Mouse (Mus musculus) limb, embryonic 15.5 days (tissue): Measurements from ENCODE around the gene Dtymk. TPM values are rescaled to one million over a fixed set of nuclear protein-coding genes. Genes with fewer than 3 reads are reported as not detected.
A peak's percentile ranks its signal among the peaks of the same experiment; 100 is the strongest.

Experiments used
- ATAC-seq: fragments of 200-750 bp; cut with Nextera tagmentation; 2 replicates; pipeline ENCODE4 v1.8.0; 2017; ENCODE audit warnings: low read depth, moderate TSS enrichment; ENCODE audit not compliant: insufficient number of reproducible peaks, low FRiP score, low TSS enrichment
- H3K27ac ChIP-seq: fragments of 300-500 bp; sonication (generic); 2 replicates; pipeline ENCODE4 v1.5.1; 2015; ENCODE audit warnings: moderate library complexity, mild to moderate bottlenecking, inconsistent platforms
- H3K27me3 ChIP-seq: fragments of 300-500 bp; sonication (generic); 2 replicates; pipeline ENCODE4 v1.6.1; 2015; ENCODE audit warnings: inconsistent platforms
- H3K36me3 ChIP-seq: fragments of 300-500 bp; sonication (generic); 2 replicates; pipeline ENCODE4 v1.6.1; 2015; ENCODE audit warnings: inconsistent platforms
- H3K4me1 ChIP-seq: fragments of 300-500 bp; sonication (generic); 2 replicates; pipeline ENCODE4 v1.6.1; 2015; ENCODE audit warnings: inconsistent platforms
- H3K4me2 ChIP-seq: fragments of 300-500 bp; sonication (generic); 2 replicates; pipeline ENCODE4 v1.6.1; 2015; ENCODE audit warnings: mild to moderate bottlenecking, inconsistent platforms
- H3K4me3 ChIP-seq: fragments of 300-500 bp; sonication (generic); 2 replicates; pipeline ENCODE4 v1.5.1; 2015; ENCODE audit warnings: mild to moderate bottlenecking, inconsistent platforms
- H3K9ac ChIP-seq: fragments of 300-500 bp; sonication (generic); 2 replicates; pipeline ENCODE4 v1.6.1; 2015; ENCODE audit warnings: inconsistent platforms
- H3K9me3 ChIP-seq: fragments of 300-500 bp; sonication (generic); 2 replicates; pipeline ENCODE4 v1.6.1; 2016; ENCODE audit warnings: inconsistent platforms
- WGBS: fragments of 180-500 bp; shearing (Covaris S2); methylation state at CpG from one replicate; pipeline ENCODE4 v1.1.7; 2015; 5-methylcytosine and 5-hydroxymethylcytosine counted together
- polyA plus RNA-seq: library from polyadenylated mRNA; unstranded; fragments of >200 nt; fragmentation: Nextera tagmentation; extraction: Ambion mirVana; gene quantifications from 2 replicates; pipeline ENCODE4 v1.2.1, GENCODE M21; 2015

Gene Dtymk
- polyA plus RNA-seq, 1 experiment from 2014 or later, result 206 TPM

DNA sequence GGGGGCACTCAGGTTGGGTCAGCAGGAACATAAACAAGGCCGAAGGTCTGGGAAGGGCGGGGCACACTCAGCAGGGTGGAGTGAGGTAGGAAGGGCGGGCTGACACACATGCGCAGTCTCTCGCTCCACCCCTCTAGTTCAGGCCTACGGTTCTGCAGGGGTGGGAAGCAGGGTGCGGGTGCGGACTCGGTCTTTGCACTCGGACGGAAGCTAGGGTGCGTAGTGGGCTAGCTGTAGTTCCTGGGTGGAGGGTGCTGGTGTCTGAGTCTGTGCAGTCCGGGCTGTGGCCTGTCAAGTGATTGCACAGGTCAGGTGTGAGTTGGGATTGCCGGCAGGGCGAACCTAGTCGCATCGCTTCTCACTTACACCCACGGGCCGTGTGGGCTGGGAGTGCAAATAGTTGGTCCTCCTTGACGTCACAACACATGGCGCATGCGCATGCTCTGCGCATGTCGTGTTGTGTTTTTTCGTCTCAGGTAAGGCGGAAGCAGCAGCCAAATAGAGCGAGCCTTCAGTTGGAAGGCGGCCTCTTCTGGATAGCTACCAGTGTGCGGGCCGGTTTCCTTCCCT is 23.5 kb upstream of the Dtymk start:
- Histone ChIP-seq H3K9me3 (no peaks in the 10 kb centered on the region), H3K4me2 (peak overlapping the region; percentile 75), H3K27me3 (no peaks in the 10 kb centered on the region), H3K36me3 (peaks cover 23% of the 10 kb centered on the region), H3K4me3 (peak overlapping the region; percentile 65), H3K27ac (peak overlapping the region; percentile 98), H3K4me1 (peaks cover 14% of the 10 kb centered on the region), H3K9ac (peak overlapping the region; percentile 65)
- peak; percentile 97 for ATAC-seq
- under 1% methylated on average over 30 of the region's 30 CpGs for WGBS

- Histone ChIP-seq H3K4me2 (peak within 1 kb of the TSS; percentile 75), H3K4me1 (peaks cover 14% of the 10 kb centered on the region), H3K9me3 (no peaks in the 10 kb centered on the region), H3K36me3 (peaks cover 24% of the 10 kb centered on the region), H3K27me3 (no peaks in the 10 kb centered on the region), H3K9ac (peak within 1 kb of the TSS; percentile 65), H3K27ac (peak within 1 kb of the TSS; percentile 98), H3K4me3 (peak within 1 kb of the TSS; percentile 65)
- WGBS, result 6% methylated on average over 10 of the region's 10 CpGs
- no peak for ATAC-seq
These were observed 22.9 kb upstream of the Dtymk start, which contains the start of gene D2hgdh for GRCm38 (mm10) chr1:93824609-93825008. Gene D2hgdh, plus strand, starts transcription at chr1:93824909.

GRCm38 (mm10) chr1:93823796-93824495 is 22.2 kb upstream of the Dtymk start:
- 72% methylated on average over 3 of the region's 3 CpGs for WGBS
- H3K4me2 ChIP-seq, result peak overlapping the region; percentile 75; the same call in 1 of the 2 replicates
- no peak overlapping the region for H3K4me3 ChIP-seq

GRCm38 (mm10) chr1:93818722-93819121 is 17.0 kb upstream of the Dtymk start:
- Histone ChIP-seq H3K27me3 (no peaks in the 10 kb centered on the region), H3K9ac (no peak overlapping the region), H3K4me3 (no peak overlapping the region), H3K9me3 (no peaks in the 10 kb centered on the region), H3K27ac (no peak overlapping the region), H3K4me1 (no peaks in the 10 kb centered on the region), H3K36me3 (peaks cover 78% of the 10 kb centered on the region), H3K4me2 (no peak overlapping the region)
- ATAC-seq, result no peak
- 87% methylated on average over 7 of the region's 7 CpGs for WGBS

More at GRCm38 (mm10) chr1:93823796-93824495, 22.2 kb upstream of the Dtymk start:
- Histone ChIP-seq H3K36me3 (peaks cover 29% of the 10 kb centered on the region), H3K27me3 (no peaks in the 10 kb centered on the region), H3K9me3 (no peaks in the 10 kb centered on the region), H3K4me1 (peaks cover 14% of the 10 kb centered on the region), H3K27ac (peak overlapping the region; percentile 98; the same call in 1 of the 2 replicates), H3K9ac (no peak overlapping the region)
- no peak for ATAC-seq

GRCm38 (mm10) chr1:93817823-93818532 is 16.2 kb upstream of the Dtymk start:
- Histone ChIP-seq H3K27me3 (no peaks in the 10 kb centered on the region), H3K9me3 (no peaks in the 10 kb centered on the region), H3K9ac (no peak overlapping the region), H3K36me3 (peaks cover 85% of the 10 kb centered on the region), H3K27ac (no peak overlapping the region), H3K4me2 (no peak overlapping the region), H3K4me1 (no peaks in the 10 kb centered on the region), H3K4me3 (no peak overlapping the region)
- 95% methylated on average over 8 of the region's 8 CpGs for WGBS
- no peak for ATAC-seq

- H3K9ac ChIP-seq, result no peak overlapping the region
- peaks cover 85% of the 10 kb centered on the region for H3K36me3 ChIP-seq
- no peak overlapping the region for H3K4me3 ChIP-seq
- H3K27ac ChIP-seq, result no peak overlapping the region
- whole genome bisulfite sequencing, result 91% methylated on average over 8 of the region's 8 CpGs
- H3K27me3 ChIP-seq, result no peaks in the 10 kb centered on the region
- no peak for ATAC-seq
- H3K9me3 ChIP-seq, result no peaks in the 10 kb centered on the region
- H3K4me1 ChIP-seq, result no peaks in the 10 kb centered on the region
- no peak overlapping the region for H3K4me2 ChIP-seq
These were observed 9.8 kb upstream of the Dtymk start for GRCm38 (mm10) chr1:93811495-93812039.

DNA sequence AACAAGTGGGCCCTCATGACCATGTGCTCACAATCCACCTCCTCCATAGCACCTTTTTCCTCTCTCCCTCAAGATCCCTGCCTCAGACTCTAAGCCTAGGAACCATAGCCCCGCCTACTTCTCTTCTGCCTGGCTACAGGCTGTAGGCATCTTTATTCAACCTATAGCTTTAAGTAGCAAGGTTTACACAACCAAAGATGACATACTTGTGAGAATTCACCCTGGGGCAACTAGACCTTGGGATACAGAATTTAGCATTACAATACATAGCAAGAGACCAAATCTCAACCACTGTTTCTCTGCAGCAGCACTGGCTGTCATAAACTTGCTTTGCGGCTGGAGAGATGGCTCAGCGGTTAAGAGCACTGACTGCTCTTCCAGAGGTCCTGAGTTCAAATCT is 8.3 kb upstream of the Dtymk start:
- Histone ChIP-seq H3K4me3 (no peak overlapping the region), H3K4me1 (peaks cover 5% of the 10 kb centered on the region), H3K9ac (no peak overlapping the region), H3K36me3 (peaks cover 78% of the 10 kb centered on the region), H3K4me2 (no peak overlapping the region), H3K27ac (no peak overlapping the region), H3K27me3 (no peaks in the 10 kb centered on the region), H3K9me3 (no peaks in the 10 kb centered on the region)
- ATAC-seq, result no peak
- WGBS, result 93% methylated on average over 3 of the region's 3 CpGs

DNA sequence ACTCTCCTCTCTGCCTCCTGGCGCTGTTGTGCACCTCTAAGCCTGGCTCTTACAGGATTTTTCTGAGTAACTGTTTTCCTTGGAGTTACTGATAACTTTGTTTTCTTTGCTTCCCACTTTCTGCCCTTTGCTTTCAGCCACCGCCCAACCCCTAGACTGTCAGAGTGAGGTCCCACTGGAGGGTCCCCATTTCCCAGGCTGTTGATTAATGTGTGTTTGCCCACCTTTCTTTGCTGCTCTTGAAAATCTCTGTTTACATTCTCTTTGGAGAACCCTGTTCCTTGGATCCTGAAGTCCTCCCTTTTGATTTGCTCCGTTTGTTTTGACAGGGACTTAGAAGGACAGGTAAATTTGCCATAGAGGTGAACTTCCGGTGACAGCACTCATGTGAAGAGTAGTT is 7.1 kb upstream of the Dtymk start:
- H3K9ac ChIP-seq, result no peak overlapping the region
- 97% methylated on average over 4 of the region's 4 CpGs for WGBS
- no peak for ATAC-seq
- H3K27me3 ChIP-seq, result no peaks in the 10 kb centered on the region
- no peak overlapping the region for H3K4me2 ChIP-seq
- no peak overlapping the region for H3K27ac ChIP-seq
- no peak overlapping the region for H3K4me3 ChIP-seq
- no peaks in the 10 kb centered on the region for H3K9me3 ChIP-seq
- H3K4me1 ChIP-seq, result peaks cover 14% of the 10 kb centered on the region
- H3K36me3 ChIP-seq, result peaks cover 67% of the 10 kb centered on the region

DNA sequence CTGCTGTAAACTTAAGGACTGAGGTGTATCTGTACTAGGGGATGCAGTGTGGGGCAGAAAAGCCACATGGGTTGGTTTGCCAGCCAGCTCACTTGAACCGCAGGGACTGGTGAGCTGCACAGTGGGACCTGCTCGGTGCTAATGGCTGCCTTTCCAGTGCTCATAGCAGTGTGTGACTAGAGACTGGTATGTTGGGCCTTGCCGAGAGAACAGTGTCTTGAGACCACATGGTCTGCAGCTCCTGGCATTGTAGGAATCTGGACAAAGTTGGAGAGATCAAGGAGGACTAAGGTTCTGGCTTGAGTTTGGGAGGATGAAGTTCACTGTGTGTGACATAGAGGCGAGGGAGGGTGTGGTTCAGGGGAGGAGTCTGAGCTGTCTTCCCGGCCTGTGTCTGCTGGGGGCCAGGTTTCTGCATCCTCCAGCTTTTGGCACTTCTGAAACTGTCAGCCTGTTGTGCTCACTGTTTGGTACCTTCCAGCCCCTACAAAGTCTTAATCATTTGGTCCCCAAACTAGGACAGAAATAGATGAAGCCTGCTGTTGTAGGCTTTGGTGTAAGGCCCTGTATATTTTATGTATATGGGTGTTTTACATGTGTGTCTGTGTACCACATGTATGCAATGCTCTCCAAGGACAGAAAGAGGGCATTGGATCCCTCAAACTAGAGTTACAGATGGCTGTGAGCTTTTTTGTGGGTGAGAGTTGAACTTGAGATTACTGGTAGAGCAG is 3.7 kb upstream of the Dtymk start:
- WGBS, result 78% methylated on average over 5 of the region's 5 CpGs
- no peaks in the 10 kb centered on the region for H3K27me3 ChIP-seq
- H3K9me3 ChIP-seq, result no peaks in the 10 kb centered on the region
- H3K4me2 ChIP-seq, result no peak overlapping the region
- no peak overlapping the region for H3K27ac ChIP-seq
- peaks cover 41% of the 10 kb centered on the region for H3K36me3 ChIP-seq
- no peak for ATAC-seq
- no peak overlapping the region for H3K4me3 ChIP-seq
- no peak overlapping the region for H3K9ac ChIP-seq
- H3K4me1 ChIP-seq, result peaks cover 36% of the 10 kb centered on the region

DNA sequence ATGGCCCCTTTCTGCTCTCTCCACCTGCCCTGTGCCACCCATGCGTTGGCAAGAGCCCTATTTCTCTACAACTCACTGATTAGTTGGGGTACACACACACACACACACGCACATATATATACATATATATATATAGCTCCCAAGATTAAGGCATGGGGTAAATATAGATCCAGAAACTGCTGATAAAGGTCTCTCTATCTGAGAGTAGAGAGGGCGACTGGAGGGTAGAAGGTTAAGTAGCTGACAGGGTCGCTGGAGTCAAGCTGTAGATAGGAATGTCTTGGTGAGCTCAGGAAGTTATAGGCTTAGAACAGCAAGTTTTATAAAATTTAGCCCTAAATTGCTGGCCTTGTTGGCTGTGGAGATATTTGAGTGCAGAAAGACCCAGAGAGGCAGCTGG is 3.1 kb upstream of the Dtymk start:
- ATAC-seq, result no peak
- H3K4me2 ChIP-seq, result peak overlapping the region; percentile 94
- H3K4me3 ChIP-seq, result peak overlapping the region; percentile 90
- H3K4me1 ChIP-seq, result peaks cover 36% of the 10 kb centered on the region
- no peak overlapping the region for H3K9ac ChIP-seq
- no peak overlapping the region for H3K27ac ChIP-seq
- no peaks in the 10 kb centered on the region for H3K9me3 ChIP-seq
- no peaks in the 10 kb centered on the region for H3K27me3 ChIP-seq
- H3K36me3 ChIP-seq, result peaks cover 37% of the 10 kb centered on the region
- WGBS, result 86% methylated on average over 4 of the region's 4 CpGs
